Mouse (Mus musculus) layer of hippocampus, adult 11-12 months (tissue): Measurements from ENCODE around the gene Tmem63b.
"Not testable (repeated sequence)": the region's sequence is repeated elsewhere in the genome, so short reads cannot be mapped to it uniquely, and the experiment has no call there.

Experiments used
- DNase-seq: peaks from one replicate; pipeline ENCODE4 v3.0.0; 2022; ENCODE audit warnings: low spot score

Gene Tmem63b

GRCm38 (mm10) chr17:45671821-45672220 is 14.9 kb downstream of the Tmem63b start:
- no peak for DNase-seq

- DNase-seq, result no peak
Observed at GRCm38 (mm10) chr17:45667986-45668385, 18.7 kb downstream of the Tmem63b start.

GRCm38 (mm10) chr17:45667481-45667880 is 19.2 kb downstream of the Tmem63b start:
- DNase-seq, result no peak

GRCm38 (mm10) chr17:45666091-45666490 is 20.6 kb downstream of the Tmem63b start:
- no peak for DNase-seq

GRCm38 (mm10) chr17:45664608-45665007 is 22.1 kb downstream of the Tmem63b start:
- DNase-seq, result no peak

- DNase-seq, result peak; percentile 80
Observed at GRCm38 (mm10) chr17:45663106-45663919, 23.4 kb downstream of the Tmem63b start.

GRCm38 (mm10) chr17:45659225-45659624 is 27.5 kb downstream of the Tmem63b start, which contains the start of gene Capn11:
Gene Capn11, minus strand, starts transcription at chr17:45659325.
- no peak for DNase-seq

- DNase-seq, result no peak
Observed at GRCm38 (mm10) chr17:45655820-45656219, 30.9 kb downstream of the Tmem63b start.

- no peak for DNase-seq
Observed at GRCm38 (mm10) chr17:45653233-45653632, 33.5 kb downstream of the Tmem63b start.

- no peak for DNase-seq
Observed at GRCm38 (mm10) chr17:45644185-45644584, 42.5 kb downstream of the Tmem63b start.

- DNase-seq, result peak; percentile 66
Observed at GRCm38 (mm10) chr17:45642701-45643100, 44.0 kb downstream of the Tmem63b start.

GRCm38 (mm10) chr17:45641981-45642380 is 44.7 kb downstream of the Tmem63b start:
- DNase-seq, result no peak

- no peak for DNase-seq
Observed at GRCm38 (mm10) chr17:45638596-45639295, 48.0 kb downstream of the Tmem63b start.

- DNase-seq, result no peak
Observed at GRCm38 (mm10) chr17:45634033-45634432, 52.7 kb downstream of the Tmem63b start.

GRCm38 (mm10) chr17:45631940-45632339 is 54.8 kb downstream of the Tmem63b start:
- DNase-seq, result no peak

- no peak for DNase-seq
Observed at GRCm38 (mm10) chr17:45630992-45631391, 55.7 kb downstream of the Tmem63b start.

- DNase-seq, result peak; percentile 70
Observed at GRCm38 (mm10) chr17:45629861-45630694, 56.6 kb downstream of the Tmem63b start.

GRCm38 (mm10) chr17:45628885-45629855 is 57.5 kb downstream of the Tmem63b start:
- DNase-seq, result no peak

- no peak for DNase-seq
Observed at GRCm38 (mm10) chr17:45628160-45628559, 58.5 kb downstream of the Tmem63b start.

- DNase-seq, result peak; percentile 81
Observed at GRCm38 (mm10) chr17:45626577-45627134, 60.0 kb downstream of the Tmem63b start.

- not testable (repeated sequence) for DNase-seq
Observed at GRCm38 (mm10) chr17:45623425-45623824, 63.3 kb downstream of the Tmem63b start.
